Mouse (Mus musculus) gastrocnemius, postnatal 10 days (tissue): ENCODE results near the gene Adgrf5. TPM values are rescaled to one million over a fixed set of nuclear protein-coding genes. Genes with fewer than 3 reads are reported as not detected.
A peak's percentile ranks its signal among the peaks of the same experiment; 100 is the strongest.
"Not testable (repeated sequence)": the region's sequence is repeated elsewhere in the genome, so short reads cannot be mapped to it uniquely, and the experiment has no call there.

Experiments used
- DNase-seq: peaks from one replicate; pipeline ENCODE4 v3.0.0; 2021; ENCODE audit warnings: mixed read lengths
- total RNA-seq, 2 experiments: library from RNA; stranded (reverse); gene quantifications; 2 replicates each; pipeline ENCODE4 v1.2.3; 2021

Adgrf5 gene
- total RNA-seq, 2 experiments from 2014 or later, result 78.9 to 85.3 TPM

- peak; percentile 82 for DNase-seq
Measured at GRCm38 (mm10) chr17:43460245-43461181, 100.3 kb downstream of the Adgrf5 start.

- no peak for DNase-seq
Measured at GRCm38 (mm10) chr17:43470039-43470438, 109.8 kb downstream of the Adgrf5 start.

- no peak for DNase-seq
Measured at GRCm38 (mm10) chr17:43472558-43472957, 112.3 kb downstream of the Adgrf5 start.

GRCm38 (mm10) chr17:43474775-43475174 lies 114.5 kb downstream of the Adgrf5 start:
- no peak for DNase-seq

DNA sequence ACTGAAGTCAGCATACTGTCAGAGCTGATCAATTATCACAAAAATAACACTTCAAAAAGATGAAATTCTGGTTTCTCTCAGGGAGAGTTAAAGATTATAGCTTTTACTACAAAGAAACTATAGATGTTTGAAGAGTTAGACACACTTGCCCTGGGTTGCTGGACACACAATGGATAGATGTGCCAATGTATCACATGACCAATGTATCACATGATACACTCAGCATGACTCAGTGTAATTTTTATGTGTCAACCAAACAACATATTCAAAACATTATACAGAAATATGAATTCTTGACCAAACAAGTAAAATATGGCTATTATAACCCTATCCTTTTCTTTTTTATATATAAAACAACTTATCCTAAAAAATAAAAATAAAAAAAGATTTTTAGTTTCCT lies 117.4 kb downstream of the Adgrf5 start:
- no peak for DNase-seq

GRCm38 (mm10) chr17:43485982-43486381 lies 125.7 kb downstream of the Adgrf5 start:
- no peak for DNase-seq

- no peak for DNase-seq
Measured at GRCm38 (mm10) chr17:43488439-43489151, 128.3 kb downstream of the Adgrf5 start.

GRCm38 (mm10) chr17:43490371-43490770 lies 130.1 kb downstream of the Adgrf5 start:
- not testable (repeated sequence) for DNase-seq

DNA sequence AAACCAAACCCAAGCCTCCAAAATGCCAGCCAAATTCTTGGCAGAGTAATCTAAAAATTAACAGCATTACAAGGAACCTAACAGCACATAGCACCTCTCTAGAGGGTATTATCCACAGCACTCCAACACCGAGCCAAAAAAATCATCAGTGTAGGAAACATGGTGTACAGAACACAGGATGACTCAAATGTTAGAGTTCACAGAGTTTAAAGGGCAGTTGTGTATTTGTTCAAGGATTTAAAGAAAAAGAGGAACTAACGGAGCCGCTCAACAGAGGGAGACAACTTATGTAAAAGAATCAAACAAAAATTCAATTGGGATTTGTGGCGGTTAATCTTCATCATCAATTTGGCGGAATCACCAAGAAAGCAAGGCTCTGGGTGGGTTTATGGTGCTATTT lies 135.3 kb downstream of the Adgrf5 start:
- no peak for DNase-seq

DNA sequence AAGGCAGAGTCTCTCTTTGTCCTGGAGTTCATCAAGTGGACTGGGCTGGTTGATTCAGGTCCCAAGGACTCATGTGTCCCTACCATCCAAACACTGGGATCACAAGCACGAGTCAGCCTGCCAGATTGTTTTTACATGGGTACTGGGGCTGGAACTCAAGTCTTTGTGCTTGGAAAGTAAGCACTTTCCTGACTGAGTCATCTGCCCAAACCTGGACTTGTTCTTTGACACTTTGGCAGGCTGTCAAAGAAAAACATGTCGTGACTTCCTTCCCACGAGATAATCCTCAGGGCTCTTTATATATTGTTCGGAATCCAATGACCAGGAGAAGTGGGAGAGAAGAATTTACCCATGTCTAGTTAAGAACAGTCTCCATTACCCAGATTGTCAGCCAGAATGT lies 137.3 kb downstream of the Adgrf5 start:
- DNase-seq, result no peak

- DNase-seq, result no peak
Measured at GRCm38 (mm10) chr17:43500513-43500912, 140.3 kb downstream of the Adgrf5 start.

DNA sequence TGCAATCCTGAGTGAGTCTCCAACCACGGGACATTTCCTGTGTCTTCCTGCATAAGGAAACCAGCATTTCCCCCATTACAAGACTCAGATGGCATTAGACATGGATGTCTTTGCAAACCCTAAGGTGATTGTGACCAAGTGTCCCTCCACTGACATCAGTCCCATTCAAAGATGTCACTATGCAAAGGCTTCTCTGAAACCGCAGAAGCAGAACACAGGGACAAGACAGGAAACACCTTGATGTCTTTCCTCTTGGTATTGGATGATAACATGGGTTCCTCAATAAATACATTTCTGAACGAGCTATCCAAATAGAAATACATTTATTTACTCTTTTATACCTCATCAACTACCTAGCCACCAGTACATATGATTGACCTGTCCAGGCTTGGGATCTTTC lies 141.0 kb downstream of the Adgrf5 start:
- no peak for DNase-seq

GRCm38 (mm10) chr17:43501631-43502030 lies 141.4 kb downstream of the Adgrf5 start:
- DNase-seq, result no peak

- no peak for DNase-seq
Measured at GRCm38 (mm10) chr17:43502592-43502991, 142.3 kb downstream of the Adgrf5 start, which contains the start of gene Mep1a. Mep1a (minus strand) TSS chr17:43502812.

- no peak for DNase-seq
Measured at GRCm38 (mm10) chr17:43503861-43504593, 143.8 kb downstream of the Adgrf5 start.

- no peak for DNase-seq
Measured at GRCm38 (mm10) chr17:43504594-43504934, 144.3 kb downstream of the Adgrf5 start.

Other genes with a start within 250 kb of the Adgrf5 start
- not detected for gene Adgrf1, start 90.1 kb upstream of the Adgrf5 start, total RNA-seq
- not detected for gene Mep1a, start 142.4 kb downstream of the Adgrf5 start, total RNA-seq
- gene Ankrd66, start 183.2 kb downstream of the Adgrf5 start, total RNA-seq, result not detected
- 1 to 10 TPM; 8.0 to 9.4 TPM for gene Pla2g7, start 207.6 kb downstream of the Adgrf5 start, total RNA-seq